Mouse (Mus musculus): ENCODE results near the gene Ccdc167.
"Not testable (repeated sequence)": the region's sequence is repeated elsewhere in the genome, so short reads cannot be mapped to it uniquely, and the experiment has no call there.

GRCm38 (mm10) chr17:29713734-29714133, 3.1 kb downstream of the Ccdc167 start:
- TF ChIP-seq ZNF384, CHD2 (IDR thresholded peaks at IDR 0.05; ENCODE audit: low read depth, low read length): not testable (repeated sequence)
